Mouse (Mus musculus): ENCODE results near the gene Top2b. TPM values are rescaled to one million over a fixed set of nuclear protein-coding genes. Genes with fewer than 3 reads are reported as not detected.

The Top2b gene
- total and polyA plus RNA-seq, 3 experiments, result 29.5 to 190 (median 39.5) TPM

DNA sequence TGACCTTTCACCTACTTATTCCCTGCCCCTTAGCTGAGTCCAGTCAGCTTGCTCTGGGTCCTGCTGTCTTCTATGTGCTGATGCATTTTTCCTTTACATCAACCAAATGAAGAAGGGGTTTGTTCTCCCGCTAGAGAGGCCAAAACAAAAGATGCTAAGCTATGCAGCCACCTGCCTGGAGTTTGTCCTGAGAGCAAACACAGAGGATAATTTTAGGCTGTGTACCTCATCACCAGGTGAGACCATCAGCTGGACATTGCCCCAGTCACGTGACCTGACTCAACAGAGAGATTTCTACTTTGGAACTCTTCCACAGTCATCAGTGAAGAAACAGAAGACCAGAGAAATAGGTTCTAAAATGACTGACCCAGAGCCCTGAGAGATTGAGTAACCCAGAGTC is 114.5 kb downstream of the Top2b start:
- Histone ChIP-seq H3K4me3 (ENCODE audit: control insufficient read depth in 1 of 2, insufficient read depth in 1 of 2, low read depth in 2 of 2, low read length in 2 of 2) (no peak overlapping the region), H3K36me3 (ENCODE audit: control insufficient read depth in 1 of 2, insufficient read depth in 2 of 2, low read length in 2 of 2) (no peaks in the 10 kb centered on the region), H3K27me3 (ENCODE audit: control insufficient read depth in 1 of 2, insufficient read depth in 2 of 2, low read length in 2 of 2) (no peaks in the 10 kb centered on the region), H3K4me1 (ENCODE audit: control insufficient read depth in 1 of 2, insufficient read depth in 2 of 2, low read length in 2 of 2) (no peaks in the 10 kb centered on the region), H3K9me3 (replicated peaks; ENCODE audit: insufficient read depth, low read length) (no peaks in the 10 kb centered on the region), H3K9ac (ENCODE audit: control insufficient read depth, low read depth, low read length, poor library complexity, severe bottlenecking) (no peak overlapping the region), H3K27ac (ENCODE audit: control insufficient read depth, low read depth, low read length) (no peak overlapping the region), H3K79me2 (ENCODE audit: control insufficient read depth, insufficient read depth, low read length, poor library complexity) (no peaks in the 10 kb centered on the region)
- DNase-seq (ENCODE audit: low read depth, low spot score), result no peak
- TF ChIP-seq POLR2A (IDR thresholded peaks at IDR 0.05; ENCODE audit: control insufficient read depth in 1 of 2, insufficient read depth in 1 of 2, low read depth in 1 of 2, low read length in 2 of 2, poor library complexity in 1 of 2) (no peak), ZNF384 (IDR thresholded peaks at IDR 0.05; ENCODE audit: low read depth, low read length) (no peak), EP300 (IDR thresholded peaks at IDR 0.05; ENCODE audit: low read depth in 1 of 2, low read length in 2 of 2) (no peak), POLR2AphosphoS2 (IDR thresholded peaks at IDR 0.05; ENCODE audit: low read length) (no peak), CTCF (IDR thresholded peaks at IDR 0.05 in 2 of 3, conservative IDR thresholded peaks at IDR 0.05 in 1 of 3; ENCODE audit: control insufficient read depth in 1 of 3, insufficient read depth in 1 of 3, low read depth in 2 of 3, low read length in 3 of 3, poor library complexity in 1 of 3, severe bottlenecking in 1 of 3) (no peak), MYC (IDR thresholded peaks at IDR 0.05; ENCODE audit: low read depth, low read length) (no peak)

- no peak overlapping the region for H3K4me3 ChIP-seq (ENCODE audit: control insufficient read depth in 1 of 2, insufficient read depth in 1 of 2, low read depth in 2 of 2, low read length in 2 of 2)
- TF ChIP-seq TBP (IDR thresholded peaks at IDR 0.05; ENCODE audit: low read depth, low read length) (no peak), UBTF (IDR thresholded peaks at IDR 0.05; ENCODE audit: borderline replicate concordance, insufficient read depth, low read depth, low read length) (no peak)
- no peaks in the 10 kb centered on the region for H3K4me1 ChIP-seq (ENCODE audit: control insufficient read depth in 1 of 2, insufficient read depth in 2 of 2, low read length in 2 of 2)
- no peaks in the 10 kb centered on the region for H3K27me3 ChIP-seq (ENCODE audit: control insufficient read depth in 1 of 2, insufficient read depth in 2 of 2, low read length in 2 of 2)
- H3K9ac ChIP-seq (ENCODE audit: control insufficient read depth, low read depth, low read length, poor library complexity, severe bottlenecking), result no peak overlapping the region
- no peaks in the 10 kb centered on the region for H3K36me3 ChIP-seq (ENCODE audit: control insufficient read depth in 1 of 2, insufficient read depth in 2 of 2, low read length in 2 of 2)
- no peak for DNase-seq (ENCODE audit: low read depth, low spot score)
- H3K79me2 ChIP-seq (ENCODE audit: control insufficient read depth, insufficient read depth, low read length, poor library complexity), result no peaks in the 10 kb centered on the region
- no peaks in the 10 kb centered on the region for H3K9me3 ChIP-seq (replicated peaks; ENCODE audit: insufficient read depth, low read length)
- H3K27ac ChIP-seq (ENCODE audit: control insufficient read depth, low read depth, low read length), result no peak overlapping the region
Measured at GRCm38 (mm10) chr14:16480621-16481020, 115.6 kb downstream of the Top2b start.

- no peak for DNase-seq (ENCODE audit: low read depth, low spot score)
- Histone ChIP-seq H3K27ac (ENCODE audit: control insufficient read depth, low read depth, low read length) (no peak overlapping the region), H3K4me1 (ENCODE audit: control insufficient read depth in 1 of 2, insufficient read depth in 2 of 2, low read length in 2 of 2) (no peaks in the 10 kb centered on the region), H3K36me3 (ENCODE audit: control insufficient read depth in 1 of 2, insufficient read depth in 2 of 2, low read length in 2 of 2) (no peaks in the 10 kb centered on the region), H3K27me3 (ENCODE audit: control insufficient read depth in 1 of 2, insufficient read depth in 2 of 2, low read length in 2 of 2) (no peaks in the 10 kb centered on the region), H3K9ac (ENCODE audit: control insufficient read depth, low read depth, low read length, poor library complexity, severe bottlenecking) (no peak overlapping the region), H3K79me2 (ENCODE audit: control insufficient read depth, insufficient read depth, low read length, poor library complexity) (no peaks in the 10 kb centered on the region), H3K4me3 (ENCODE audit: control insufficient read depth in 1 of 2, insufficient read depth in 1 of 2, low read depth in 2 of 2, low read length in 2 of 2) (no peak overlapping the region), H3K9me3 (replicated peaks; ENCODE audit: insufficient read depth, low read length) (no peaks in the 10 kb centered on the region)
- TF ChIP-seq POLR2AphosphoS2 (IDR thresholded peaks at IDR 0.05; ENCODE audit: low read length) (no peak), CTCF (IDR thresholded peaks at IDR 0.05 in 2 of 3, conservative IDR thresholded peaks at IDR 0.05 in 1 of 3; ENCODE audit: control insufficient read depth in 1 of 3, insufficient read depth in 1 of 3, low read depth in 2 of 3, low read length in 3 of 3, poor library complexity in 1 of 3, severe bottlenecking in 1 of 3) (no peak), CHD1 (IDR thresholded peaks at IDR 0.05; ENCODE audit: low read depth, low read length) (no peak), MAZ (IDR thresholded peaks at IDR 0.05; ENCODE audit: low read depth, low read length) (no peak), TBP (IDR thresholded peaks at IDR 0.05; ENCODE audit: low read depth, low read length) (no peak), MYB (IDR thresholded peaks at IDR 0.05; ENCODE audit: low read depth, low read length) (no peak), SIN3A (IDR thresholded peaks at IDR 0.05; ENCODE audit: low read length) (no peak), POLR2A (IDR thresholded peaks at IDR 0.05; ENCODE audit: control insufficient read depth in 1 of 2, insufficient read depth in 1 of 2, low read depth in 1 of 2, low read length in 2 of 2, poor library complexity in 1 of 2) (no peak)
Measured at GRCm38 (mm10) chr14:16483656-16484380, 118.8 kb downstream of the Top2b start.

Other genes starting within 250 kb of the Top2b start
- gene Ngly1, start 115.9 kb upstream of the Top2b start, total RNA-seq (2012; rRNA removed), result 17.9 and 26.7 TPM in 2 replicates
- 10 to 100 TPM in 1 of 2 experiments, not detected in 1; 28.7 TPM for gene Ngly1, start 115.9 kb upstream of the Top2b start, polyA plus RNA-seq (2012; ENCODE audit: insufficient read depth in 1 of 2, insufficient read length in 2 of 2, low read depth in 1 of 2, low replicate concordance in 2 of 2, missing spikeins in 1 of 2)
- 5.4 and 6.4 TPM in 2 replicates for gene Oxsm, start 115.4 kb upstream of the Top2b start, total RNA-seq (2012; rRNA removed)
- gene Oxsm, start 115.4 kb upstream of the Top2b start, polyA plus RNA-seq (2012; ENCODE audit: insufficient read depth in 1 of 2, insufficient read length in 2 of 2, low read depth in 1 of 2, low replicate concordance in 2 of 2, missing spikeins in 1 of 2), result 1 to 10 TPM in 1 of 2 experiments, not detected in 1; 8.9 TPM